Mouse (Mus musculus) heart, postnatal 0 days (tissue): Measurements from ENCODE around the gene Ccdc146.

ENCODE experiments used
- CTCF ChIP-seq: IDR thresholded peaks from 2 replicates; pipeline ENCODE4 v1.5.1; 2016; ENCODE audit warnings: antibody characterized with exemption, control low read depth, low read depth
- EP300 ChIP-seq: IDR thresholded peaks from 2 replicates; pipeline ENCODE4 v1.6.1; 2016; ENCODE audit warnings: antibody characterized with exemption, low read depth

GRCm38 (mm10) chr5:21388855-21389254, 35.6 kb downstream of the Ccdc146 start:
- no peak for TF ChIP-seq EP300
- no peak for TF ChIP-seq CTCF
